Mouse (Mus musculus): ENCODE measurements at regions not wholly inside any gene's neighbourhood (a gene's known extent, or its start where the extent isn't known, plus 50 kb on each side); places are given as distances from the start of the nearest gene placed in this dataset.
A peak's percentile ranks its signal among the peaks of the same experiment; 100 is the strongest.

GRCm38 (mm10) chr10:97339866-97340706 is 139.3 kb upstream of the Dcn start:
- no peaks in the 10 kb centered on the region for H3K36me3 ChIP-seq (ENCODE audit: control insufficient read depth, insufficient read depth, low read length)
- no peak overlapping the region for H3K27ac ChIP-seq (ENCODE audit: low read depth, low read length)
- H3K4me1 ChIP-seq (ENCODE audit: control insufficient read depth, insufficient read depth, low read depth, low read length): no peaks in the 10 kb centered on the region
- H3K27me3 ChIP-seq (replicated peaks; ENCODE audit: control insufficient read depth, insufficient read depth, low read length): no peaks in the 10 kb centered on the region
- no peaks in the 10 kb centered on the region for H3K9me3 ChIP-seq (ENCODE audit: control insufficient read depth, low read length)
- H3K9ac ChIP-seq (ENCODE audit: low read depth, low read length): no peak overlapping the region
- H3K4me3 ChIP-seq (ENCODE audit: low read length): no peak overlapping the region
- 42% methylated on average over 11 of the region's 11 CpGs for WGBS
- H3K4me2 ChIP-seq (ENCODE audit: low read length): peak overlapping the region; percentile 15; the same call in 1 of the 2 replicates
- ATAC-seq: peak; percentile 54; the same call in 1 of the 2 replicates

GRCm38 (mm10) chr10:97345347-97345746 is 134.1 kb upstream of the Dcn start:
- peak; percentile 72 for ATAC-seq
- H3K27me3 ChIP-seq (replicated peaks; ENCODE audit: control insufficient read depth, insufficient read depth, low read length): no peaks in the 10 kb centered on the region
- no peak overlapping the region for H3K4me3 ChIP-seq (ENCODE audit: low read length)
- H3K4me1 ChIP-seq (ENCODE audit: control insufficient read depth, insufficient read depth, low read depth, low read length): no peaks in the 10 kb centered on the region
- WGBS: 29% methylated on average over 6 of the region's 6 CpGs
- no peak overlapping the region for H3K27ac ChIP-seq (ENCODE audit: low read depth, low read length)
- H3K4me2 ChIP-seq (ENCODE audit: low read length): no peak overlapping the region
- H3K9me3 ChIP-seq (ENCODE audit: control insufficient read depth, low read length): peaks cover 3% of the 10 kb centered on the region; the same call in 1 of the 2 replicates
- no peak overlapping the region for H3K9ac ChIP-seq (ENCODE audit: low read depth, low read length)
- no peaks in the 10 kb centered on the region for H3K36me3 ChIP-seq (ENCODE audit: control insufficient read depth, insufficient read depth, low read length)

- H3K27me3 ChIP-seq (replicated peaks; ENCODE audit: control insufficient read depth, insufficient read depth, low read length): no peaks in the 10 kb centered on the region
Measured at GRCm38 (mm10) chr10:97346949-97347348, 132.5 kb upstream of the Dcn start.

GRCm38 (mm10) chr10:97368625-97369024 is 110.8 kb upstream of the Dcn start:
- no peak for ATAC-seq
- H3K9me3 ChIP-seq (ENCODE audit: control insufficient read depth, low read length): no peaks in the 10 kb centered on the region
- no peaks in the 10 kb centered on the region for H3K4me1 ChIP-seq (ENCODE audit: control insufficient read depth, insufficient read depth, low read depth, low read length)
- no peak overlapping the region for H3K27ac ChIP-seq (ENCODE audit: low read depth, low read length)
- H3K27me3 ChIP-seq (replicated peaks; ENCODE audit: control insufficient read depth, insufficient read depth, low read length): no peaks in the 10 kb centered on the region
- H3K4me3 ChIP-seq (ENCODE audit: low read length): no peak overlapping the region
- no peak overlapping the region for H3K9ac ChIP-seq (ENCODE audit: low read depth, low read length)
- WGBS: 82% methylated on average over 3 of the region's 3 CpGs
- H3K4me2 ChIP-seq (ENCODE audit: low read length): no peak overlapping the region
- no peaks in the 10 kb centered on the region for H3K36me3 ChIP-seq (ENCODE audit: control insufficient read depth, insufficient read depth, low read length)

More at GRCm38 (mm10) chr10:97346949-97347348, 132.5 kb upstream of the Dcn start:
- H3K36me3 ChIP-seq (ENCODE audit: control insufficient read depth, insufficient read depth, low read length): no peaks in the 10 kb centered on the region
- ATAC-seq: no peak
- peaks cover 3% of the 10 kb centered on the region; the same call in 1 of the 2 replicates for H3K9me3 ChIP-seq (ENCODE audit: control insufficient read depth, low read length)
- H3K9ac ChIP-seq (ENCODE audit: low read depth, low read length): no peak overlapping the region
- 81% methylated on average over 2 of the region's 2 CpGs for WGBS
- no peaks in the 10 kb centered on the region for H3K4me1 ChIP-seq (ENCODE audit: control insufficient read depth, insufficient read depth, low read depth, low read length)
- H3K4me3 ChIP-seq (ENCODE audit: low read length): no peak overlapping the region
- H3K27ac ChIP-seq (ENCODE audit: low read depth, low read length): no peak overlapping the region
- no peak overlapping the region for H3K4me2 ChIP-seq (ENCODE audit: low read length)

- Histone ChIP-seq H3K9ac (ENCODE audit: low read depth, low read length) (no peak overlapping the region), H3K9me3 (ENCODE audit: control insufficient read depth, low read length) (no peaks in the 10 kb centered on the region), H3K4me2 (ENCODE audit: low read length) (no peak overlapping the region), H3K4me3 (ENCODE audit: low read length) (no peak overlapping the region), H3K27ac (ENCODE audit: low read depth, low read length) (no peak overlapping the region), H3K4me1 (ENCODE audit: control insufficient read depth, insufficient read depth, low read depth, low read length) (no peaks in the 10 kb centered on the region), H3K36me3 (ENCODE audit: control insufficient read depth, insufficient read depth, low read length) (no peaks in the 10 kb centered on the region), H3K27me3 (replicated peaks; ENCODE audit: control insufficient read depth, insufficient read depth, low read length) (no peaks in the 10 kb centered on the region)
- 12% methylated on average over 2 of the region's 2 CpGs for WGBS
- ATAC-seq: no peak
Measured at GRCm38 (mm10) chr10:97375824-97376223, 103.6 kb upstream of the Dcn start.

- no peak for ATAC-seq
- Histone ChIP-seq H3K4me2 (ENCODE audit: low read length) (no peak overlapping the region), H3K27me3 (replicated peaks; ENCODE audit: control insufficient read depth, insufficient read depth, low read length) (no peaks in the 10 kb centered on the region), H3K9me3 (ENCODE audit: control insufficient read depth, low read length) (no peaks in the 10 kb centered on the region), H3K36me3 (ENCODE audit: control insufficient read depth, insufficient read depth, low read length) (no peaks in the 10 kb centered on the region), H3K4me3 (ENCODE audit: low read length) (no peak overlapping the region), H3K4me1 (ENCODE audit: control insufficient read depth, insufficient read depth, low read depth, low read length) (no peaks in the 10 kb centered on the region), H3K27ac (ENCODE audit: low read depth, low read length) (no peak overlapping the region), H3K9ac (ENCODE audit: low read depth, low read length) (no peak overlapping the region)
- 69% methylated on average over 4 of the region's 4 CpGs for WGBS
Measured at GRCm38 (mm10) chr10:97376376-97376775, 103.0 kb upstream of the Dcn start.

- ATAC-seq: no peak
- H3K27ac ChIP-seq (ENCODE audit: low read depth, low read length): no peak overlapping the region
Measured at GRCm38 (mm10) chr10:97381586-97381985, 97.8 kb upstream of the Dcn start.

GRCm38 (mm10) chr10:97383881-97384280 is 95.5 kb upstream of the Dcn start:
- Histone ChIP-seq H3K27me3 (replicated peaks; ENCODE audit: control insufficient read depth, insufficient read depth, low read length) (no peaks in the 10 kb centered on the region), H3K4me2 (ENCODE audit: low read length) (no peak overlapping the region), H3K9ac (ENCODE audit: low read depth, low read length) (no peak overlapping the region), H3K4me1 (ENCODE audit: control insufficient read depth, insufficient read depth, low read depth, low read length) (no peaks in the 10 kb centered on the region), H3K4me3 (ENCODE audit: low read length) (no peak overlapping the region), H3K27ac (ENCODE audit: low read depth, low read length) (no peak overlapping the region), H3K9me3 (ENCODE audit: control insufficient read depth, low read length) (no peaks in the 10 kb centered on the region), H3K36me3 (ENCODE audit: control insufficient read depth, insufficient read depth, low read length) (no peaks in the 10 kb centered on the region)
- ATAC-seq: no peak
- WGBS: 98% methylated on average over 1 of the region's 1 CpGs

More at GRCm38 (mm10) chr10:97381586-97381985, 97.8 kb upstream of the Dcn start:
- no peaks in the 10 kb centered on the region for H3K9me3 ChIP-seq (ENCODE audit: control insufficient read depth, low read length)
- H3K9ac ChIP-seq (ENCODE audit: low read depth, low read length): no peak overlapping the region
- no peaks in the 10 kb centered on the region for H3K4me1 ChIP-seq (ENCODE audit: control insufficient read depth, insufficient read depth, low read depth, low read length)
- H3K36me3 ChIP-seq (ENCODE audit: control insufficient read depth, insufficient read depth, low read length): no peaks in the 10 kb centered on the region
- H3K4me3 ChIP-seq (ENCODE audit: low read length): no peak overlapping the region
- H3K4me2 ChIP-seq (ENCODE audit: low read length): no peak overlapping the region
- no peaks in the 10 kb centered on the region for H3K27me3 ChIP-seq (replicated peaks; ENCODE audit: control insufficient read depth, insufficient read depth, low read length)

GRCm38 (mm10) chr10:97387196-97387876 is 92.1 kb upstream of the Dcn start:
- no peak overlapping the region for H3K27ac ChIP-seq (ENCODE audit: low read depth, low read length)
- no peak overlapping the region for H3K4me3 ChIP-seq (ENCODE audit: low read length)
- H3K4me2 ChIP-seq (ENCODE audit: low read length): no peak overlapping the region
- H3K4me1 ChIP-seq (ENCODE audit: control insufficient read depth, insufficient read depth, low read depth, low read length): no peaks in the 10 kb centered on the region
- ATAC-seq: no peak
- H3K36me3 ChIP-seq (ENCODE audit: control insufficient read depth, insufficient read depth, low read length): no peaks in the 10 kb centered on the region
- 86% methylated on average over 3 of the region's 3 CpGs for WGBS
- H3K9me3 ChIP-seq (ENCODE audit: control insufficient read depth, low read length): no peaks in the 10 kb centered on the region
- H3K9ac ChIP-seq (ENCODE audit: low read depth, low read length): no peak overlapping the region
- no peaks in the 10 kb centered on the region for H3K27me3 ChIP-seq (replicated peaks; ENCODE audit: control insufficient read depth, insufficient read depth, low read length)

Measured in hindbrain, embryonic 16.5 days (tissue).